Mouse (Mus musculus) erythroblast, adult 5-6 weeks (primary cell): ENCODE data around the gene Tapbpl. TPM values are rescaled to one million over a fixed set of nuclear protein-coding genes. Genes with fewer than 3 reads are reported as not detected.

Experiments
- ATAC-seq: replicated peaks from 2 replicates; pipeline ENCODE4 v1.8.0; 2016; ENCODE audit warnings: moderate number of reproducible peaks, mild to moderate bottlenecking, moderate TSS enrichment, inconsistent platforms; ENCODE audit not compliant: poor library complexity, low FRiP score, severe bottlenecking
- total RNA-seq, 2 experiments: library from RNA; stranded (forward) in 1 of 2; stranded (reverse) in 1 of 2; fragments of 150-400 nt in 1 of 2; fragments of 200-764, 138-1000 nt in 1 of 2; gene quantifications; 2 replicates each; pipeline versions ENCODE4 v1.2.3 to v1.2.4; 2015 to 2017; ENCODE audit warnings: low replicate concordance in 2 of 2

Gene Tapbpl
- total RNA-seq, 2 experiments from 2014 or later: 3.0 to 4.4 TPM

DNA sequence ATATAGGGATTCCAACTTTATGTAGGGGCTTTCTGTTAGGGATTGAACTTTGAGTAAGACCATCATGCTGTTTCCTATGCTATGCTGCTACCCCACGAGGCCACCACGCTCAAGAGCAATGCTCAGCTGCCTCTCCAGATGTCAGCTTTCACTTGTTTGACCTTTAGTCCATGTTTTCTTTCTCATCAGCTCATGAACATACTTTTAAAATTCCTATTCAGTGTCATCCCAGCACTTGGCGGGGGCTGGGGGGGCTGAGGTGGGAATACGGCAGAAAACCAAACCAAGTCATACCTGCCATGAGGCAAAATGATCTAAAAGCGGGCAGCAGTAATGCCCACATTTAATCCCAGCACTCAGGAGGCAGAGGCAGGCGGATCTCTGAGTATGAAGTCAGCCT, 18.5 kb downstream of the Tapbpl start:
- ATAC-seq: no peak

DNA sequence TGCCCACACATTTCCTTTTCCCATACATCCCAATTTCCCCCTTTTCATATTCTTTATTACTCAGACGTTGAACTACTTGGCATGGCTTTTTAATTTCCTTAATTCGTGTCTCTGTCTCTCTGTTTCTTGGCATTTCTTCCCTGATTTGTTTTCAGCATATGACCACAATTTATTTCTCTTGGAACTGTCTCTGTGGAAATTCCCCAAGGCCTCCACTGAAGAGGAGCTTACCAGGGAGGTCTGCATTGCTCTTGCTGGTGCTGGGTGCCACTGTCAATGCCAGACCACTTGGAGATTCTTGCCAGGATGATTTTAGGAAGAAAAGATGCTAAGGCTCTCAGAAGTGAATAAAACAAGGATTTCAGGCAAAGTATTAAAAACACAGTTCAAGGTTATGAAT, 19.0 kb downstream of the Tapbpl start:
- no peak for ATAC-seq

DNA sequence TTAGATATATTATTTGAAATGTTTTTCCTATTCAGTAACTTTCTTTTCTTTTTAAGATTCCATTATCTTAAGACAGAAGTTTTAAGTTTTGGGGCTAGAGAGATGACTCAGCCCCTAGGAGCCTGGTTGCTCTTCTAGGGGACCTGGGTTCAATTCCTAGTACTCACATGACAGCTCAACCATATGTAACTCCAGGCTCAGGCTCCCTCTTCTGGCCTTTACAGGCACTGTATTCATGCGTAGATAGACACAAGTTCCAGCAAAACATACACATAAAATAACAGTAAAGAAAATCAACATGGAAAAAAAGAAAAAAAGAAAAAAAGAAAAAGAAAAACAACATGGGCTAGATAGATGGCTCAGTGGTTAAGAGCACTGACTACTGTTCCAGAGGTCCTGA, 21.2 kb downstream of the Tapbpl start:
- ATAC-seq: no peak

- ATAC-seq: no peak
Observed at GRCm38 (mm10) chr6:125197166-125197565, 34.5 kb downstream of the Tapbpl start.

DNA sequence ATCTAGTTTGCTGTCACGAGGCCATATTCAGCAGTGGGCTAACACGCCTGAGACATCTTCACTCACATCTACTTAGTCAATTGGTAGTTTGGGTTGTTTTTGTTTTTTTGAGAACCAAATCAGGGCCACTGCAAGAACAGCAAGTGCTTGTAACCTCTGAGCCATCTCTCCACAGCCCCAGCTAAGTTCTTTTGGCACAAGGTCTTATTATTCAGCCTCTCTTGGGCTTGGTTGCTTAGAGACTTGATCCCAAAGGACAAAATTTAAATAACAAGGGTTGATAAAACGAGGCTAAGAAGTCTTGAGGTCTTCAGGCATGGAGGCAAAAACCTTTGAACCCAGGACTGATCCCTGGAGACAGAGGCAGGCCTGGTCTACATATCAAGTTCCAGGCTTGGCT, 35.4 kb downstream of the Tapbpl start:
- ATAC-seq: no peak

DNA sequence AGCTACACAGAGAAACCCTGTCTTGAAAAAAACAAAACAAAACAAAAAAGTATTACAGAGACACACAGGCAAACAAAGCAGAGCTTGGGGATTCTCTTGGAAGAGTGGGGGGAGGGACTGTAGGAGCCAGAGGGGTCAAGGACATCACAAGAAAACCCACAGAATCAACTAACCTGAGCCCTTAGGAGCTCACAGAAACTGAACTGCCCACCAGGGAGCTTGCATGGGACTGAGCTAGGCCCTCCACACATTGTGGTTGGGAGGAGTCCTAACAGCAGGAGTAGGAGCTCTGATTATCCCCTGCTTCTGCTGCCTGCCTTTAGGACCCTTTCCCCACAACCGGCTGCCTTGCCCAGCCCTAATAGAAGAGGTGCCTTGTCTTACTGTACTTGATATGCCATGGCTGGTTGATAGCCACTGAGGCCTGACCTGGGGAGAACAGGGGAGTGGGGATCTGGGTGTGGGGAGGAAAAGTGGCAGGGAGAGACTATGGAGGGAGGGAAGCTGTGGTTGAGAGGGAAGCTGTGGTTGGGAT, 36.1 kb downstream of the Tapbpl start:
- no peak for ATAC-seq

GRCm38 (mm10) chr6:125193390-125193789, 38.3 kb downstream of the Tapbpl start:
- no peak for ATAC-seq

- ATAC-seq: no peak
Observed at GRCm38 (mm10) chr6:125192841-125193240, 38.8 kb downstream of the Tapbpl start.

- peak; percentile 84 for ATAC-seq
Observed at GRCm38 (mm10) chr6:125192016-125192714, 39.5 kb downstream of the Tapbpl start.

GRCm38 (mm10) chr6:125191332-125192015, 40.2 kb downstream of the Tapbpl start, which contains the start of the genes Ncapd2 and Mrpl51:
TSS of gene Ncapd2 (minus strand) at chr6:125191701.
TSS of gene Mrpl51 (plus strand) at chr6:125191801.
- peak; percentile 90 for ATAC-seq

DNA sequence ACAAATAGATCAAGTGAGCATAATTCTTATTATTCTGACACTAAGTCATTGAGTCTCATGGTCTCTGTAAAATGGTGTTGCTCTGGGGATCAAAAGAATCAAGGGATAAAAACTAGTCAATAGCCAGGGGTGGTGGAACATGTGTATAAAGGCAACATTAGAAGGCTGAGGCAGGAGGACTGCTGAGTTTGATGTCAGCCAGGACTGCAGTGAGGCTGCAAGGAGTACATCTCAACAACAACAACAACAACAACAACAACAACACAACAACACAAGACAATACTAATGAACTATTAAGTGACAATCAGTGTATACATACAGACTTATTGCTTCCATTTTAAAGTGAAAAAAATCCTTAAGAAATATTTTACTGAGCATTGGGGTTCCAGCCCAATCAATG, 40.8 kb downstream of the Tapbpl start:
- no peak for ATAC-seq

DNA sequence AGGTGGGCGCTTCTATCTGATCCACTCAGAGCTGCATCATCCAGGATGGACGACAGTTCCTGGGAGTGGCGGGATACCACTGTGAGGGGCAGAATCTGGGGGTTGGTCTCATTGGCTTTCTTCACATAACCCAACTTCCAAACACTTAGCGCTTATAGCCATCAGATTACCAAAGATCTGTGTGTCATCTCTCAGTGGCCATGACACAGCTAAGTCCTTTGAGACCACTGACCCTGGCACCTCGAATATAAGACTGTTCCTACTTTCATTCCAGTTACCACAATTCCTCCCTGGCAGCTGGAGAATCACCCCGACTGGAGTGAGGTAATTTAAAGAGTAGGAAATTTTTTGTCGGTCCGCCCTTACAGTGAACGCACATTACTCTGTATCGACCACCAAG, 45.5 kb downstream of the Tapbpl start:
- no peak for ATAC-seq

DNA sequence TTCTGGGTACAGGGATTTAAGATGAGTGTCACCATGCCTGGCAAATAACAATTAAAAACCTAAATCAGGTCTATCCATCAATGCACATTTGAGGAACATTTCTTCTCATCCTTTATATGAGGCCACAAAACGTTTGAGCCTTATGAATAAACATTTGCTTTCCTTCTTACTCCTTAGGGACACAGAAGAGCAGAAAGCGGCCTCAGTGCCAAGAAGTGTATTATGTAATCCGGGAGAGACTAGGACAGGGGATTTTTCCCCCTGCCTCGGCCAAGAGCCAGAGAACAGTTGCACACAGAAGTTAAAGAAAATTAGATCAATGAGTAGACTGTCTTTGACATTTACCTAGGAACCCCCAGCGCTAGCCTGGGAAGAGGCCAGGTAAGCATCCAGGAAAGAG, 49.5 kb downstream of the Tapbpl start:
- no peak for ATAC-seq

- no peak for ATAC-seq
Observed at GRCm38 (mm10) chr6:125179601-125180000, 52.1 kb downstream of the Tapbpl start.

GRCm38 (mm10) chr6:125175469-125175868, 56.2 kb downstream of the Tapbpl start:
- ATAC-seq: no peak

Other genes with a start within 250 kb of the Tapbpl start
- not detected in 2 replicates for gene Pianp, start 235.2 kb downstream of the Tapbpl start, total RNA-seq (2015; ENCODE audit: low replicate concordance)
- gene Pianp, start 235.2 kb downstream of the Tapbpl start, total RNA-seq (2017; ENCODE audit: low replicate concordance): not detected in 2 replicates
- 20.8 and 25.9 TPM in 2 replicates for gene Zfp384, start 222.7 kb downstream of the Tapbpl start, total RNA-seq (2015; ENCODE audit: low replicate concordance)
- gene Zfp384, start 222.7 kb downstream of the Tapbpl start, total RNA-seq (2017; ENCODE audit: low replicate concordance): 9.8 and 12.3 TPM in 2 replicates
- 7.1 and 7.9 TPM in 2 replicates for gene Ing4, start 192.1 kb downstream of the Tapbpl start, total RNA-seq (2015; ENCODE audit: low replicate concordance)
- 27.7 and 35.7 TPM in 2 replicates for gene Ing4, start 192.1 kb downstream of the Tapbpl start, total RNA-seq (2017; ENCODE audit: low replicate concordance)
- 3.3 TPM in 1 of 2 replicates, not detected in the other for gene Acrbp, start 182.2 kb downstream of the Tapbpl start, total RNA-seq (2015; ENCODE audit: low replicate concordance)
- gene Acrbp, start 182.2 kb downstream of the Tapbpl start, total RNA-seq (2017; ENCODE audit: low replicate concordance): 7.0 and 11.6 TPM in 2 replicates
- 3.1 TPM in 1 of 2 replicates, not detected in the other for gene Lpar5, start 163.9 kb downstream of the Tapbpl start, total RNA-seq (2015; ENCODE audit: low replicate concordance)
- 0.60 TPM in 1 of 2 replicates, not detected in the other for gene Lpar5, start 163.9 kb downstream of the Tapbpl start, total RNA-seq (2017; ENCODE audit: low replicate concordance)
- gene Chd4, start 135.9 kb downstream of the Tapbpl start, total RNA-seq (2015; ENCODE audit: low replicate concordance): 31.8 and 50.0 TPM in 2 replicates
- 70.6 and 102 TPM in 2 replicates for gene Chd4, start 135.9 kb downstream of the Tapbpl start, total RNA-seq (2017; ENCODE audit: low replicate concordance)
- gene Nop2, start 100.0 kb downstream of the Tapbpl start, total RNA-seq (2015; ENCODE audit: low replicate concordance): 4.8 and 6.7 TPM in 2 replicates
- 10.5 and 11.8 TPM in 2 replicates for gene Nop2, start 100.0 kb downstream of the Tapbpl start, total RNA-seq (2017; ENCODE audit: low replicate concordance)
- gene Iffo1, start 86.6 kb downstream of the Tapbpl start, total RNA-seq (2015; ENCODE audit: low replicate concordance): 3.1 and 6.9 TPM in 2 replicates
- gene Iffo1, start 86.6 kb downstream of the Tapbpl start, total RNA-seq (2017; ENCODE audit: low replicate concordance): 2.2 and 10.9 TPM in 2 replicates
- 912 and 913 TPM in 2 replicates for gene Gapdh, start 65.4 kb downstream of the Tapbpl start, total RNA-seq (2015; ENCODE audit: low replicate concordance)
- 174 and 278 TPM in 2 replicates for gene Gapdh, start 65.4 kb downstream of the Tapbpl start, total RNA-seq (2017; ENCODE audit: low replicate concordance)
- gene Ncapd2, start 40.2 kb downstream of the Tapbpl start, total RNA-seq (2015; ENCODE audit: low replicate concordance): 139 and 148 TPM in 2 replicates
- gene Ncapd2, start 40.2 kb downstream of the Tapbpl start, total RNA-seq (2017; ENCODE audit: low replicate concordance): 137 and 246 TPM in 2 replicates
- 40.1 and 54.4 TPM in 2 replicates for gene Mrpl51, start 40.1 kb downstream of the Tapbpl start, total RNA-seq (2015; ENCODE audit: low replicate concordance)
- gene Mrpl51, start 40.1 kb downstream of the Tapbpl start, total RNA-seq (2017; ENCODE audit: low replicate concordance): 16.4 and 29.8 TPM in 2 replicates
- 2.1 and 4.2 TPM in 2 replicates for gene Vamp1, start 16.3 kb downstream of the Tapbpl start, total RNA-seq (2015; ENCODE audit: low replicate concordance)
- 0.14 and 2.1 TPM in 2 replicates for gene Vamp1, start 16.3 kb downstream of the Tapbpl start, total RNA-seq (2017; ENCODE audit: low replicate concordance)
- 1.7 and 6.3 TPM in 2 replicates for gene Cd27, start 5.2 kb upstream of the Tapbpl start, total RNA-seq (2015; ENCODE audit: low replicate concordance)
- 0.84 and 1.0 TPM in 2 replicates for gene Cd27, start 5.2 kb upstream of the Tapbpl start, total RNA-seq (2017; ENCODE audit: low replicate concordance)
- gene Tuba3a, start 54.2 kb upstream of the Tapbpl start, total RNA-seq (2015; ENCODE audit: low replicate concordance): not detected in 2 replicates
- gene Tuba3a, start 54.2 kb upstream of the Tapbpl start, total RNA-seq (2017; ENCODE audit: low replicate concordance): not detected in 2 replicates
- 7.1 and 10.9 TPM in 2 replicates for gene Ltbr, start 82.0 kb upstream of the Tapbpl start, total RNA-seq (2015; ENCODE audit: low replicate concordance)
- 2.6 and 7.2 TPM in 2 replicates for gene Ltbr, start 82.0 kb upstream of the Tapbpl start, total RNA-seq (2017; ENCODE audit: low replicate concordance)
- 4.6 and 7.9 TPM in 2 replicates for gene Scnn1a, start 88.8 kb upstream of the Tapbpl start, total RNA-seq (2015; ENCODE audit: low replicate concordance)
- gene Scnn1a, start 88.8 kb upstream of the Tapbpl start, total RNA-seq (2017; ENCODE audit: low replicate concordance): not detected in 2 replicates
- gene Tnfrsf1a, start 117.5 kb upstream of the Tapbpl start, total RNA-seq (2015; ENCODE audit: low replicate concordance): 18.8 and 24.8 TPM in 2 replicates
- 7.2 and 13.8 TPM in 2 replicates for gene Tnfrsf1a, start 117.5 kb upstream of the Tapbpl start, total RNA-seq (2017; ENCODE audit: low replicate concordance)
- not detected in 2 replicates for gene Plekhg6, start 148.9 kb upstream of the Tapbpl start, total RNA-seq (2015; ENCODE audit: low replicate concordance)
- not detected in 2 replicates for gene Plekhg6, start 148.9 kb upstream of the Tapbpl start, total RNA-seq (2017; ENCODE audit: low replicate concordance)